In genomic region chr13:56612331-56612730, GRCm38 (mm10) we compare ENCODE assay signal across 10 mouse cellular contexts. TPM values are rescaled to one million over a fixed set of nuclear protein-coding genes. Genes with fewer than 3 reads are reported as not detected.
A peak's percentile ranks its signal among the peaks of the same experiment; 100 is the strongest.
DNase-seq lines count a peak whose midpoint lies in the region; ATAC-seq and TF ChIP-seq lines count a peak whose summit lies in the region.
"Had no signal": no experiment of that assay in that cellular context is flagged by ENCODE, and none has a peak within 500 bp of the region (broad histone marks: within the 10 kb centered on the region; RNA-seq: fewer than 3 reads in every experiment).

No protein-coding gene starts in this region.

- H3K9me3 ChIP-seq in kidney, embryonic 16.5 days (ENCODE audit: low read length) = no peaks in the 10 kb centered on the region
- H3K9me3 ChIP-seq in limb, embryonic 15.5 days = no peaks in the 10 kb centered on the region
- no peaks in the 10 kb centered on the region for H3K9me3 ChIP-seq in midbrain, embryonic 15.5 days
- no peaks in the 10 kb centered on the region for H3K9me3 ChIP-seq in forebrain, embryonic 13.5 days (replicated peaks)
- H3K9me3 ChIP-seq: megakaryocyte, embryonic 14.5 days had no signal

- 0 out of 2 replicates have a peak overlapping the region, but pooled peaks have one; percentile 40 for H3K9ac ChIP-seq in kidney, embryonic 16.5 days (replicated peaks; ENCODE audit: low read length)
- H3K9ac ChIP-seq in limb, embryonic 15.5 days = no peak overlapping the region
- no peak overlapping the region for H3K9ac ChIP-seq in midbrain, embryonic 15.5 days
- H3K9ac ChIP-seq in forebrain, embryonic 13.5 days = no peak overlapping the region

- WGBS in kidney, embryonic 16.5 days = 2% methylated on average over 10 of the region's 10 CpGs
- 57% methylated on average over 10 of the region's 10 CpGs for WGBS in bone marrow, adult 2 months
- 14% methylated on average over 10 of the region's 10 CpGs for WGBS in limb, embryonic 15.5 days
- 18% methylated on average over 10 of the region's 10 CpGs for WGBS in midbrain, embryonic 15.5 days
- 15% methylated on average over 10 of the region's 10 CpGs for WGBS in forebrain, embryonic 13.5 days

- no peak for ATAC-seq in kidney, embryonic 16.5 days (ENCODE audit: low FRiP score, low TSS enrichment)
- no peak for ATAC-seq in limb, embryonic 15.5 days (ENCODE audit: insufficient number of reproducible peaks, low FRiP score, low TSS enrichment, low read depth)
- ATAC-seq in midbrain, embryonic 15.5 days (replicated peaks) = no peak
- no peak for ATAC-seq in forebrain, embryonic 13.5 days

- H3K27ac ChIP-seq in kidney, embryonic 16.5 days (ENCODE audit: low read length) = peak overlapping the region; percentile 35
- peak overlapping the region; percentile 75 for H3K27ac ChIP-seq in bone marrow, adult 2 months (ENCODE audit: control insufficient read depth, insufficient read depth, low read depth, low read length, poor library complexity)
- peak overlapping the region; percentile 18; the same call in 1 of the 2 replicates for H3K27ac ChIP-seq in limb, embryonic 15.5 days
- no peak overlapping the region for H3K27ac ChIP-seq in midbrain, embryonic 15.5 days
- no peak overlapping the region for H3K27ac ChIP-seq in forebrain, embryonic 13.5 days

- peaks cover 74% of the 10 kb centered on the region for H3K4me1 ChIP-seq in kidney, embryonic 16.5 days (ENCODE audit: insufficient read depth, low read length)
- peaks cover 14% of the 10 kb centered on the region for H3K4me1 ChIP-seq in bone marrow, adult 2 months (ENCODE audit: control insufficient read depth, insufficient read depth, low read length)
- H3K4me1 ChIP-seq in limb, embryonic 15.5 days = peaks cover 93% of the 10 kb centered on the region
- peaks cover 15% of the 10 kb centered on the region for H3K4me1 ChIP-seq in midbrain, embryonic 15.5 days
- H3K4me1 ChIP-seq in forebrain, embryonic 13.5 days = peaks cover 30% of the 10 kb centered on the region

- H3K27me3 ChIP-seq in kidney, embryonic 16.5 days (ENCODE audit: insufficient read depth, low read length) = 0 out of 2 replicates have a peak, but pooled peaks cover 4% of the 10 kb centered on the region
- no peaks in the 10 kb centered on the region for H3K27me3 ChIP-seq in limb, embryonic 15.5 days
- H3K27me3 ChIP-seq in midbrain, embryonic 15.5 days (replicated peaks) = peaks cover 34% of the 10 kb centered on the region
- H3K27me3 ChIP-seq in forebrain, embryonic 13.5 days = peaks cover 52% of the 10 kb centered on the region

- TF ChIP-seq CTCF in bone marrow, adult 2 months (IDR thresholded peaks at IDR 0.05; ENCODE audit: control insufficient read depth, insufficient read depth, low read length) = no peak

- peak overlapping the region; percentile 4; the same call in 1 of the 2 replicates for H3K4me3 ChIP-seq in kidney, embryonic 16.5 days (ENCODE audit: low read length)
- H3K4me3 ChIP-seq in bone marrow, adult 2 months (replicated peaks; ENCODE audit: control insufficient read depth, low read depth, low read length) = no peak overlapping the region
- H3K4me3 ChIP-seq in limb, embryonic 15.5 days = 0 out of 2 replicates have a peak overlapping the region, but pooled peaks have one; percentile 54
- H3K4me3 ChIP-seq in midbrain, embryonic 15.5 days = no peak overlapping the region
- H3K4me3 ChIP-seq in forebrain, embryonic 13.5 days = no peak overlapping the region

- no peaks in the 10 kb centered on the region for H3K36me3 ChIP-seq in kidney, embryonic 16.5 days (ENCODE audit: insufficient read depth, low read length)
- H3K36me3 ChIP-seq in limb, embryonic 15.5 days = peaks cover 7% of the 10 kb centered on the region; the same call in 1 of the 2 replicates
- H3K36me3 ChIP-seq in midbrain, embryonic 15.5 days (replicated peaks) = no peaks in the 10 kb centered on the region
- H3K36me3 ChIP-seq in forebrain, embryonic 13.5 days (ENCODE audit: poor library complexity, severe bottlenecking) = no peaks in the 10 kb centered on the region

- no peak for DNase-seq in kidney, postnatal 25 days
- DNase-seq in gastrocnemius, postnatal 36 days = peak; percentile 35 to 38
- DNase-seq in right cerebral cortex, adult 18-20 months = no peak
- DNase-seq: spleen, adult 18-20 months had no signal

- no peak for TF ChIP-seq POLR2A in bone marrow, adult 2 months (IDR thresholded peaks at IDR 0.05; ENCODE audit: borderline replicate concordance, control insufficient read depth, low read depth, low read length)

- intact Hi-C loops in gastrocnemius, postnatal 36 days (cut with DNase I) = no loop called here

- H3K4me2 ChIP-seq in kidney, embryonic 16.5 days (replicated peaks; ENCODE audit: low read depth, low read length) = peak overlapping the region; percentile 86
- H3K4me2 ChIP-seq in limb, embryonic 15.5 days = peak overlapping the region; percentile 93
- H3K4me2 ChIP-seq in midbrain, embryonic 15.5 days = no peak overlapping the region
- no peak overlapping the region for H3K4me2 ChIP-seq in forebrain, embryonic 13.5 days

RNA-seq across cellular contexts. Expression of gene Tgfbi, which starts 3.0 kb away (rescaled TPM):
- polyA plus RNA-seq in kidney, embryonic 16.5 days (2015; fragmentation: Nextera tagmentation; extraction: Ambion mirVana) = 133 and 135 TPM in 2 replicates
- 18.7 and 49.4 TPM in 2 replicates for polyA plus RNA-seq in bone marrow, adult 2 months (2011; ENCODE audit: insufficient read depth, insufficient read length, low replicate concordance, missing spikeins)
- total RNA-seq in gastrocnemius, postnatal 36 days (2021) = 10 to 100 TPM; 14.1 to 17.1 TPM
- polyA plus RNA-seq in limb, embryonic 15.5 days (2015; fragmentation: Nextera tagmentation; extraction: Ambion mirVana) = 105 and 121 TPM in 2 replicates
- polyA plus RNA-seq in midbrain, embryonic 15.5 days (2015; fragmentation: Nextera tagmentation; extraction: Ambion mirVana) = 3.6 and 4.4 TPM in 2 replicates
- polyA plus RNA-seq in forebrain, embryonic 13.5 days (2015; fragmentation: Nextera tagmentation; extraction: Ambion mirVana) = 4.8 and 6.9 TPM in 2 replicates

Comparison
In these comparisons a context has a peak if more than half of its experiments do, and no peak if none do; other contexts are left out.
1. H3K27ac ChIP-seq: peak in kidney, embryonic 16.5 days (single experiment), bone marrow, adult 2 months (single experiment) and limb, embryonic 15.5 days (single experiment); none in midbrain, embryonic 15.5 days (single experiment) and forebrain, embryonic 13.5 days (single experiment).
2. H3K4me2 ChIP-seq: peak in kidney, embryonic 16.5 days (single experiment) and limb, embryonic 15.5 days (single experiment); none in midbrain, embryonic 15.5 days (single experiment) and forebrain, embryonic 13.5 days (single experiment).
3. H3K4me3 ChIP-seq: peak in kidney, embryonic 16.5 days (single experiment) and limb, embryonic 15.5 days (single experiment); none in bone marrow, adult 2 months (single experiment), midbrain, embryonic 15.5 days (single experiment) and forebrain, embryonic 13.5 days (single experiment).
4. DNase-seq: peak in gastrocnemius, postnatal 36 days (2 of 2); none in kidney, postnatal 25 days (0 of 2) and right cerebral cortex, adult 18-20 months (single experiment).